Mouse (Mus musculus) limb, embryonic 14.5 days (tissue): Measurements from ENCODE around the gene A930017K11Rik. TPM values are rescaled to one million over a fixed set of nuclear protein-coding genes. Genes with fewer than 3 reads are reported as not detected.

Experiments
- ATAC-seq: fragments of 200-750 bp; cut with Nextera tagmentation; 2 replicates; pipeline ENCODE4 v1.8.0; 2017; ENCODE audit warnings: low read depth, moderate number of reproducible peaks, moderate TSS enrichment; ENCODE audit not compliant: low FRiP score
- DNase-seq: peaks from one replicate; pipeline ENCODE4 v3.0.0-alpha.2; 2015; ENCODE audit warnings: low spot score
- H3K27ac ChIP-seq: fragments of 300-500 bp; sonication (generic); replicated peaks from 2 replicates; pipeline ENCODE4 v1.5.1; 2014; ENCODE audit warnings: low read depth, mild to moderate bottlenecking, low read length, moderate library complexity, mixed read lengths
- H3K27me3 ChIP-seq: fragments of 300-500 bp; sonication (generic); 2 replicates; pipeline ENCODE4 v1.6.1; 2014; ENCODE audit warnings: low read length, mixed read lengths; ENCODE audit not compliant: control insufficient read depth, insufficient read depth
- H3K36me3 ChIP-seq: fragments of 300-500 bp; sonication (generic); 2 replicates; pipeline ENCODE4 v1.6.1; 2014; ENCODE audit warnings: mild to moderate bottlenecking, low read length, moderate library complexity, mixed read lengths; ENCODE audit not compliant: control insufficient read depth, insufficient read depth
- H3K4me1 ChIP-seq: fragments of 300-500 bp; sonication (generic); 2 replicates; pipeline ENCODE4 v1.6.1; 2014; ENCODE audit warnings: antibody characterized with exemption, low read length, mixed read lengths; ENCODE audit not compliant: control insufficient read depth, insufficient read depth
- H3K4me2 ChIP-seq: fragments of 300-500 bp; sonication (generic); replicated peaks from 2 replicates; pipeline ENCODE4 v1.6.1; 2014; ENCODE audit warnings: low read depth, mild to moderate bottlenecking, low read length, moderate library complexity; ENCODE audit not compliant: severe bottlenecking
- H3K4me3 ChIP-seq: fragments of 300-500 bp; sonication (generic); replicated peaks from 2 replicates; pipeline ENCODE4 v1.5.1; 2014; ENCODE audit warnings: low read length
- H3K9ac ChIP-seq: fragments of 300-500 bp; sonication (generic); 2 replicates; pipeline ENCODE4 v1.6.1; 2014; ENCODE audit warnings: mild to moderate bottlenecking, low read depth, low read length, moderate library complexity; ENCODE audit not compliant: severe bottlenecking
- H3K9me3 ChIP-seq: fragments of 300-500 bp; sonication (generic); 2 replicates; pipeline ENCODE4 v1.6.1; 2016; ENCODE audit warnings: low read length; ENCODE audit not compliant: control insufficient read depth
- POLR2A ChIP-seq: fragments of 200-500 bp; IDR thresholded peaks from 2 replicates; pipeline ENCODE4 v1.8.0; 2012; ENCODE audit warnings: inconsistent platforms, mild to moderate bottlenecking, moderate library complexity, borderline replicate concordance; ENCODE audit not compliant: insufficient read depth, insufficient read length; ENCODE audit errors: extremely low read depth
- WGBS: fragments of 180-500 bp; shearing (Covaris S2); extraction: QIAGEN DNeasy Blood & Tissue Kit; methylation state at CpG from one replicate; pipeline ENCODE4 v1.1.7; 2014; 5-methylcytosine and 5-hydroxymethylcytosine counted together
- polyA plus RNA-seq, 2 experiments: library from polyadenylated mRNA; depleted of rRNA in 1 of 2; stranded (reverse) in 1 of 2; unstranded in 1 of 2; fragments of >200 nt; fragmentation: Nextera tagmentation in 1 of 2; extraction: Ambion mirVana in 1 of 2; gene quantifications; 2 replicates each; pipeline versions ENCODE4 v1.2.1 to v1.2.3; 2012 to 2014

The A930017K11Rik gene
- polyA plus RNA-seq, 2 experiments = 0.23 to 0.25 TPM

DNA sequence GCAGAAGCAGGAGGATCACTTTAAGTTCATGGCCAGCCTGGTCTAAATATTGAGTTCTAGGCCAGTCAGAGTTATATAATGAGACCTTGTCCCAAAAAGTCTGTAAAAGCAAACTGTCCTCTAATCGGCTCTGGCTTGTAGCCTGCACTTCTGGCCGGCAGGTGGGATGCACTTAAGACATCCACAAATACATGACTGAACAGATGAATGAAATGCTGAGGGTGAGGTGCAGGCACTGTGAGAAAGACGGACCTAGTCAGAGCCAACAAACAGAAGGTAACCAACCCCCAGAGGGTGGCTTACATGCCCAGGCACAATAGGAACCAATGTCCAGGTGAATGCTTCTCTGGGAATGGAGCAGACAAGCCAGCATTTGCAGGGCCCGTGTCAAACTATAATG is 38.1 kb downstream of the A930017K11Rik start:
- TF ChIP-seq POLR2A = no peak
- no peak for DNase-seq
- H3K27ac ChIP-seq = no peak overlapping the region
- no peak overlapping the region for H3K4me2 ChIP-seq
- no peak for ATAC-seq
- peaks cover 16% of the 10 kb centered on the region for H3K36me3 ChIP-seq
- H3K9me3 ChIP-seq = no peaks in the 10 kb centered on the region
- H3K9ac ChIP-seq = no peak overlapping the region
- WGBS = 86% methylated on average over 4 of the region's 4 CpGs
- H3K4me3 ChIP-seq = no peak overlapping the region
- H3K27me3 ChIP-seq = no peaks in the 10 kb centered on the region
- H3K4me1 ChIP-seq = peaks cover 10% of the 10 kb centered on the region; the same call in 1 of the 2 replicates

DNA sequence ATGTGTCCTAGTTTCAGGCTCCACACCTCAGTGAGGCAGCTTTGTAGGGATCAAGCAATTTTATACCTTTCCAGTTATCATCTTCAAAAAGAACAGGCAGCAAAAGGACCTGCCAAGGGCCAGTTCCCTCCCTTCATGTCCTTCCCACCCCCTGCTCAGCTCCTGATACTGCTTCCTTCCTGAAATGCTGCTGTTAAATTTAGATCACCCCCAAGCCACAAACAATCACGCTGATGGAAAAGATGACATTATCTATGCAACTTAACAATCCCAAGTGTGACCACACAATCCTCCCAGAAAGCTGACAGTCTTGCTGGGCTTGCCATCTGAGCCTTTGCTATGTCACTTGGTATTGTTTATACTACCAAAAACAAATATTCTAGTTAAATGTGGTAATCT is 38.5 kb downstream of the A930017K11Rik start:
- H3K27ac ChIP-seq = no peak overlapping the region
- ATAC-seq = no peak
- DNase-seq = no peak
- peaks cover 10% of the 10 kb centered on the region; the same call in 1 of the 2 replicates for H3K4me1 ChIP-seq
- H3K36me3 ChIP-seq = peaks cover 16% of the 10 kb centered on the region
- no peak overlapping the region for H3K9ac ChIP-seq
- no peak overlapping the region for H3K4me2 ChIP-seq
- no peak overlapping the region for H3K4me3 ChIP-seq
- TF ChIP-seq POLR2A = no peak
- WGBS = 86% methylated on average over 1 of the region's 1 CpGs
- no peaks in the 10 kb centered on the region for H3K27me3 ChIP-seq
- no peaks in the 10 kb centered on the region for H3K9me3 ChIP-seq

DNA sequence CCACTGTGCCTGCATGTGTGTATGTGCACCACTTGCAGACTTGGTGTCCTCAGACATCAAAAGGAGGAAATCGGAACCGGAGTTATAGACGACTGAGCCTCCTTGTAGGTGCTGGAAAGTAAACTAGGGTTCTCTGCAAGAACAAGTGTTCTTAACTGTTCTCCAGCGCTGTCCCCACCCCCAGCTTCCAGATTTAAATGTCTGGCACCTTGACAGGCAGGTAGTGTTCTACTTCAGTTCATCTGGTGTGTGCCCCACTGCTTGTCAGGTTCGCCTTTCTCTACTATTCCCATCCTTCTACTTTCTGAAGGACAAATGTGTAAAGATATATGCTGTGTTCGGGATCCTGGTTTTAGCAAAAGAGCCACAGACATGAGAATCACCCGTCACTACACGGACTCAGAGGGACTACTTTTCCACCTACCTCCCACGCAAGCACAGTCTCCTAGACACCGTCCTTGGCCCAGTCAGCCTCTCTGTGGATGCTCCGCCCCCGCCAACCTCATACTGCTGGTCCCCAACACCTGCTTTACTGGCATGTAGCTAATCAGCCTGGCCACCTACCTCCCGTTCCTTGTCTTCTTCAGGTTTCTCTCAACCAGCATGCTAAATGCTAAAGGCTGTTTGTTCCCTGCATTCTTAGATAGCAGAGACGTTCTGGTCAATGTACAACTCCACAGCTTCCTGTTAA is 39.0 kb downstream of the A930017K11Rik start:
- H3K4me2 ChIP-seq = no peak overlapping the region
- H3K9me3 ChIP-seq = no peaks in the 10 kb centered on the region
- H3K27me3 ChIP-seq = no peaks in the 10 kb centered on the region
- peaks cover 16% of the 10 kb centered on the region for H3K36me3 ChIP-seq
- H3K4me3 ChIP-seq = no peak overlapping the region
- H3K4me1 ChIP-seq = peaks cover 7% of the 10 kb centered on the region; the same call in 1 of the 2 replicates
- no peak for TF ChIP-seq POLR2A
- ATAC-seq (no peak), DNase-seq (no peak)
- 85% methylated on average over 14 of the region's 14 CpGs for whole genome bisulfite sequencing
- H3K9ac ChIP-seq = no peak overlapping the region
- no peak overlapping the region for H3K27ac ChIP-seq

DNA sequence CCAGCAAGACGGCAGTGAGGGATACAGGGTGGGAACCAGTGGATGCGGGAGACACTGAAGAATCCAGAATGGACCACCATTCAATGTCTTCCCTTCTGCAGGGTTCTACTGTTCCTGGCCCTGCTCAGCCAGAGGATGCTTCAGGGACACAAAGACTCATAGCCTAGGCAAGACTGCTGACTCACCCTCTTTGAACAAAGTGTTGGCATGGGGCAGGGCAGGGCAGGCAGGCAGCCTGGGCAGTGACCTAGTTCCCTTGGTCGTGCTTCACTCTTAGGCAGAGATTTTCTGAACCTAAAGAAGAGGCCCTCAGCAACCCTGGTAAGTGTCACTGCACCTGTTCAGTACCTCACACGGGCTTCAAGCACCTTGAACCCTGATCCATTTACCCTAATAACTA is 40.5 kb downstream of the A930017K11Rik start:
- no peak for TF ChIP-seq POLR2A
- no peak overlapping the region for H3K9ac ChIP-seq
- DNase-seq = no peak
- no peak overlapping the region for H3K4me2 ChIP-seq
- no peak overlapping the region for H3K4me3 ChIP-seq
- ATAC-seq = no peak
- H3K27ac ChIP-seq = no peak overlapping the region
- 91% methylated on average over 4 of the region's 4 CpGs for WGBS
- no peaks in the 10 kb centered on the region for H3K4me1 ChIP-seq
- no peaks in the 10 kb centered on the region for H3K27me3 ChIP-seq
- peaks cover 17% of the 10 kb centered on the region for H3K36me3 ChIP-seq
- H3K9me3 ChIP-seq = no peaks in the 10 kb centered on the region

DNA sequence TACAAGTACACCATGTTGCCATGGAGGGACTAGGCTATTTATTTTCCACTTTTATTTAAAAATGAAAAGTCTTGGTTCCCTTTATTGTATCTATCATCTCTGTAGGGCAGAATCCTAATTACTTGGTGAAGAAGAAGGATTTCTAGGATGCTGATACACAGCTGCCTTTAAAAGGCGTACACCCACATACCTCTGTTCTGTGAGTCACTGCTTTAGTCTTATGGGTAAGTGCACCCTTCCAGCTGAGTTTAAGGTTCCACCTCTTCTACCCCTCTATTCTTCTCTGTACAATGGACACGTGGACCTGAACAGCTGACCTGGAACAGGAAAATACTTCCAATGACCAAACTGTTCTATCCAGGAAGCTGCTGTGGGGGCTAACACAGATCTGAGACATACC is 44.7 kb downstream of the A930017K11Rik start:
- H3K27ac ChIP-seq = no peak overlapping the region
- no peaks in the 10 kb centered on the region for H3K4me1 ChIP-seq
- H3K9ac ChIP-seq = no peak overlapping the region
- H3K27me3 ChIP-seq = no peaks in the 10 kb centered on the region
- H3K36me3 ChIP-seq = peaks cover 18% of the 10 kb centered on the region
- WGBS = 92% methylated on average over 2 of the region's 2 CpGs
- H3K9me3 ChIP-seq = no peaks in the 10 kb centered on the region
- H3K4me2 ChIP-seq = no peak overlapping the region
- ATAC-seq (no peak), DNase-seq (no peak)
- TF ChIP-seq POLR2A = no peak
- H3K4me3 ChIP-seq = no peak overlapping the region
